Mouse (Mus musculus) lung, embryonic 14.5 days (tissue): ENCODE data around the gene Btn1a1. TPM values are rescaled to one million over a fixed set of nuclear protein-coding genes. Genes with fewer than 3 reads are reported as not detected.
A peak's percentile ranks its signal among the peaks of the same experiment; 100 is the strongest.

ENCODE experiments used
- ATAC-seq: fragments of 200-750 bp; cut with Nextera tagmentation; 2 replicates; pipeline ENCODE4 v1.8.0; 2017; ENCODE audit warnings: mild to moderate bottlenecking, moderate TSS enrichment, moderate library complexity; ENCODE audit not compliant: insufficient read depth
- DNase-seq: peaks from one replicate; pipeline ENCODE4 v3.0.0-alpha.2; 2015
- H3K27ac ChIP-seq: fragments of 300-500 bp; sonication (generic); 2 replicates; pipeline ENCODE4 v1.5.1; 2014; ENCODE audit warnings: low read depth, mild to moderate bottlenecking, moderate library complexity
- H3K27me3 ChIP-seq: fragments of 300-500 bp; sonication (generic); 2 replicates; pipeline ENCODE4 v1.6.1; 2014; ENCODE audit warnings: low read length, control low read depth; ENCODE audit not compliant: insufficient read depth
- H3K36me3 ChIP-seq: fragments of 300-500 bp; sonication (generic); 2 replicates; pipeline ENCODE4 v1.6.1; 2014; ENCODE audit warnings: control low read depth; ENCODE audit not compliant: insufficient read depth
- H3K4me1 ChIP-seq: fragments of 300-500 bp; sonication (generic); 2 replicates; pipeline ENCODE4 v1.6.1; 2014; ENCODE audit warnings: antibody characterized with exemption, control low read depth; ENCODE audit not compliant: insufficient read depth
- H3K4me2 ChIP-seq: fragments of 300-500 bp; sonication (generic); 2 replicates; pipeline ENCODE4 v1.6.1; 2014; ENCODE audit warnings: mild to moderate bottlenecking
- H3K4me3 ChIP-seq: fragments of 300-500 bp; sonication (generic); 2 replicates; pipeline ENCODE4 v1.5.1; 2014; ENCODE audit warnings: low read depth, low read length
- H3K9ac ChIP-seq: fragments of 300-500 bp; sonication (generic); 2 replicates; pipeline ENCODE4 v1.6.1; 2014
- H3K9me3 ChIP-seq: fragments of 300-500 bp; sonication (generic); 2 replicates; pipeline ENCODE4 v1.6.1; 2016; ENCODE audit warnings: low read depth, low read length, control low read depth
- CTCF ChIP-seq: IDR thresholded peaks from 2 replicates; pipeline ENCODE4 v1.5.1; 2016; ENCODE audit warnings: antibody characterized with exemption, low read depth
- WGBS: fragments of 180-500 bp; shearing (Covaris S2); extraction: QIAGEN DNeasy Blood & Tissue Kit; methylation state at CpG from one replicate; pipeline ENCODE4 v1.1.7; 2014; 5-methylcytosine and 5-hydroxymethylcytosine counted together
- polyA plus RNA-seq: library from polyadenylated mRNA; unstranded; fragments of >200 nt; fragmentation: Nextera tagmentation; extraction: Ambion mirVana; gene quantifications from 2 replicates; pipeline ENCODE4 v1.2.1, GENCODE M21; 2014

Gene Btn1a1
- polyA plus RNA-seq, 1 experiment from 2014 or later: 0.18 TPM

DNA sequence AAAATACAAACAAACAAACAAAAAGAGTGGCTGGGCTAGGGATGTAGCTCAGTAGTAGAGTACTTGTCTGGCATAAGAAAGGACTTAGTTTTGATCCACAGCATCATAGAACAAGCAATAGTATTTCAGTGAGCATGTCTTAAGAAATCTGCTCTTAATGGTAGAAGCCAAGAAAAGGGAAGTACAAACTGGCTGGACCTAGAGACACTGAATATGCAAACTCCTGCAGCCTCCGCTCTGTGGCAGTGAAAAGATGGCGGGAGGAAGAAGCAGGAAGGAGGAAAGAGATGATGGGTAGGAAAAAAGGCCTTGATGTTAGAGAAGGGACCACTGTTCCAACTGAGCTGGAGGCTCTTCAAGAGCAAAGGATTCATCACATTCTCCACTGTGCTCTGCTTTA, 17.5 kb upstream of the Btn1a1 start:
- 82% methylated on average over 2 of the region's 2 CpGs for WGBS
- Histone ChIP-seq H3K9me3 (no peaks in the 10 kb centered on the region), H3K36me3 (no peaks in the 10 kb centered on the region)

GRCm38 (mm10) chr13:23475658-23476057, 10.0 kb upstream of the Btn1a1 start:
- H3K27ac ChIP-seq: no peak overlapping the region; the same call in 1 of the 2 replicates
- no peak for TF ChIP-seq CTCF
- ATAC-seq (peak; percentile 93), DNase-seq (peak; percentile 76)
- 10% methylated on average over 2 of the region's 2 CpGs for WGBS
- no peaks in the 10 kb centered on the region for H3K4me1 ChIP-seq
- H3K9me3 ChIP-seq: no peaks in the 10 kb centered on the region
- H3K27me3 ChIP-seq: no peaks in the 10 kb centered on the region
- no peak overlapping the region for H3K9ac ChIP-seq
- H3K4me2 ChIP-seq: no peak overlapping the region
- no peaks in the 10 kb centered on the region for H3K36me3 ChIP-seq
- H3K4me3 ChIP-seq: no peak overlapping the region

More for the DNA sequence above, 17.5 kb upstream of the Btn1a1 start:
- no peak for DNase-seq
- no peak for TF ChIP-seq CTCF
- Histone ChIP-seq H3K4me1 (no peaks in the 10 kb centered on the region), H3K4me2 (no peak overlapping the region), H3K27ac (no peak overlapping the region), H3K9ac (no peak overlapping the region), H3K27me3 (no peaks in the 10 kb centered on the region), H3K4me3 (no peak overlapping the region)
- no peak for ATAC-seq

GRCm38 (mm10) chr13:23466911-23467310, 1.2 kb upstream of the Btn1a1 start:
- WGBS: 5% methylated on average over 9 of the region's 9 CpGs

GRCm38 (mm10) chr13:23466306-23466705, 605 bp upstream of the Btn1a1 start:
- 68% methylated on average over 1 of the region's 1 CpGs for WGBS
- H3K9me3 ChIP-seq: no peaks in the 10 kb centered on the region
- DNase-seq: no peak
- peak overlapping the region; percentile 55; the same call in 1 of the 2 replicates for H3K4me3 ChIP-seq
- H3K9ac ChIP-seq: no peak overlapping the region
- peak overlapping the region; percentile 95 for H3K4me2 ChIP-seq
- H3K4me1 ChIP-seq: no peaks in the 10 kb centered on the region
- ATAC-seq: no peak
- no peak overlapping the region for H3K27ac ChIP-seq
- TF ChIP-seq CTCF: no peak
- no peaks in the 10 kb centered on the region for H3K36me3 ChIP-seq
- H3K27me3 ChIP-seq: no peaks in the 10 kb centered on the region

More at GRCm38 (mm10) chr13:23466911-23467310, 1.2 kb upstream of the Btn1a1 start:
- peak; percentile 93 for DNase-seq
- H3K27me3 ChIP-seq: no peaks in the 10 kb centered on the region
- H3K9ac ChIP-seq: no peak overlapping the region
- peak overlapping the region; percentile 15; the same call in 1 of the 2 replicates for H3K4me2 ChIP-seq
- ATAC-seq: peak; percentile 74
- H3K9me3 ChIP-seq: no peaks in the 10 kb centered on the region
- no peak overlapping the region for H3K4me3 ChIP-seq
- no peaks in the 10 kb centered on the region for H3K36me3 ChIP-seq
- TF ChIP-seq CTCF: no peak
- H3K4me1 ChIP-seq: no peaks in the 10 kb centered on the region
- H3K27ac ChIP-seq: no peak overlapping the region

DNA sequence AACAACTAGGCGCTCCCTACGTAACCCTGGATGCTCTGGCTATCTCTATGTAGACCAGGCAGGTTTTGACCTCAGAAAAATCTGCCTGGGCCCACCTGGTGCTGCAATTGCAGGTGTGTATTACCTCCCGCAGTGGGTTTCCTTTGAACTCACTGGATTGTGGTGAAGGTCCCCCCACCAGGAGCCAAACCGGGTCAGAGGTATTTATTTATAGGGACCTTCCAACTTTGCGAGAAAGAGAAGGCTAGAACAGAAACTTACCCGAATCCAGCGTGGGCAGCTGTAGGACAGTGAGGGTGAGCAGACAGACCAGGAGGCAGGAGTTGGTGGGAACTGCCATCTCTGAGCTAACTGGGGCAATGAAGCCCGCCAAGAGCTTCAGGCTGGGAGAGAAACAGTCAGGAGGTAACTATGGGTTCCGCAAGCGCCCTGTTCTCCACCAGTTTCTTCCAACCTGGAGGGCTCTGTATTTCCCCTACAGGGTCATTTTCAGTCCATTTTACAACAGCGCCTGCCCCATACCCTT, 797 bp downstream of the Btn1a1 start:
- peak; percentile 18 for DNase-seq
- ATAC-seq: no peak
- Histone ChIP-seq H3K4me1 (no peaks in the 10 kb centered on the region), H3K9ac (peak overlapping the region; percentile 58), H3K36me3 (no peaks in the 10 kb centered on the region), H3K27me3 (no peaks in the 10 kb centered on the region), H3K4me3 (peak overlapping the region; percentile 55), H3K9me3 (no peaks in the 10 kb centered on the region), H3K4me2 (peak overlapping the region; percentile 95), H3K27ac (no peak overlapping the region)
- TF ChIP-seq CTCF: no peak
- 3% methylated on average over 11 of the region's 11 CpGs for WGBS

DNA sequence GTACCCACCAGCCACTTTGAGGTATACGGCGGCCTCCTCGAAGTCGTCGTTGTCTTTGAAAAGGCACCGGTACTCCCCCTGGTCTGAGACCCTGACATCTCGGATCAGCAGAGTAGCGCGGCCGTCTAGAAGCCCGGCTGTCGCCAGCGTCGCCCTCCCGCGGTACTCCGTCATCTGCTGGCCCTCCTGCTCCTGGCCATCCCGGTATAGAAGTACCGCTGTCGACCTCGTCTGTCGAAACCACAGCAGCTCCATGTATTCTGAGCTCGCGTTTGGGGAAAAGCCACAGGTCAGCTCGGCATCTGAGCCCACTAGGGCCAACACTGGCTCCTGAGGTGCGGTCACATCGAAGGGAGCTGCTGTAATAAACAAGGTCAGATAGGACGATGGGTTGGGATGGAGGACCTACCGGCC, 1.5 kb downstream of the Btn1a1 start:
- Histone ChIP-seq H3K27me3 (no peaks in the 10 kb centered on the region), H3K9ac (peak overlapping the region; percentile 58), H3K4me2 (peak overlapping the region; percentile 95), H3K27ac (no peak overlapping the region), H3K4me1 (no peaks in the 10 kb centered on the region), H3K4me3 (peak overlapping the region; percentile 55), H3K36me3 (no peaks in the 10 kb centered on the region), H3K9me3 (no peaks in the 10 kb centered on the region)
- 0% methylated on average over 29 of the region's 29 CpGs for WGBS
- ATAC-seq (peak; percentile 32), DNase-seq (peak; percentile 61)
- no peak for TF ChIP-seq CTCF

- H3K9ac ChIP-seq: peak overlapping the region; percentile 58
- H3K27ac ChIP-seq: no peak overlapping the region
- peak overlapping the region; percentile 95 for H3K4me2 ChIP-seq
- DNase-seq (peak; percentile 94), ATAC-seq (peak; percentile 64)
- TF ChIP-seq CTCF: no peak
- no peaks in the 10 kb centered on the region for H3K4me1 ChIP-seq
- H3K36me3 ChIP-seq: no peaks in the 10 kb centered on the region
- under 1% methylated on average over 21 of the region's 21 CpGs for WGBS
- no peaks in the 10 kb centered on the region for H3K9me3 ChIP-seq
- H3K27me3 ChIP-seq: no peaks in the 10 kb centered on the region
- H3K4me3 ChIP-seq: peak overlapping the region; percentile 55
These were observed 2.1 kb downstream of the Btn1a1 start for GRCm38 (mm10) chr13:23463381-23464223.
